Mouse (Mus musculus) MEL (cell line): ENCODE measurements around the gene Npm3. TPM values are rescaled to one million over a fixed set of nuclear protein-coding genes. Genes with fewer than 3 reads are reported as not detected.
A peak's percentile ranks its signal among the peaks of the same experiment; 100 is the strongest.

ENCODE experiments used
- DNase-seq: peaks from one replicate; pipeline ENCODE4 v3.0.0; 2011; ENCODE audit warnings: low read depth, low spot score
- H3K27ac ChIP-seq: 2 replicates; pipeline ENCODE4 v1.5.1; 2012; ENCODE audit warnings: low read depth, mild to moderate bottlenecking, control low read depth, low read length, moderate library complexity; ENCODE audit not compliant: control insufficient read depth
- H3K27me3 ChIP-seq, 2 experiments: fragments of 150-350 bp in 1 of 2; sonication (generic) in 1 of 2; 2 replicates each; pipeline ENCODE4 v1.6.1; 2012; ENCODE audit warnings: low read length in 2 of 2, mild to moderate bottlenecking in 2 of 2, improper control_type of control experiment in 1 of 2, moderate library complexity in 1 of 2; ENCODE audit not compliant: insufficient read depth in 2 of 2, control insufficient read depth in 1 of 2
- H3K36me3 ChIP-seq, 2 experiments: 2 replicates each; pipeline ENCODE4 v1.6.1; 2012 to 2014; ENCODE audit warnings: low read length in 2 of 2, improper control_type of control experiment in 1 of 2, inconsistent platforms in 1 of 2, mild to moderate bottlenecking in 1 of 2; ENCODE audit not compliant: insufficient read depth in 2 of 2, control insufficient read depth in 1 of 2
- H3K4me1 ChIP-seq, 2 experiments: fragments of 150-350 bp in 1 of 2; sonication (generic) in 1 of 2; 2 replicates each; pipeline ENCODE4 v1.6.1; 2012; ENCODE audit warnings: low read length in 2 of 2, improper control_type of control experiment in 1 of 2, mild to moderate bottlenecking in 1 of 2; ENCODE audit not compliant: insufficient read depth in 2 of 2, control insufficient read depth in 1 of 2
- H3K4me3 ChIP-seq, 2 experiments: fragments of 150-350 bp in 1 of 2; sonication (generic) in 1 of 2; 2 replicates each; pipeline ENCODE4 v1.5.1; 2012; ENCODE audit warnings: low read depth in 2 of 2, low read length in 2 of 2, mild to moderate bottlenecking in 2 of 2, moderate library complexity in 2 of 2, control low read depth in 1 of 2, improper control_type of control experiment in 1 of 2; ENCODE audit not compliant: control insufficient read depth in 1 of 2, insufficient read depth in 1 of 2
- H3K79me2 ChIP-seq: 2 replicates; pipeline ENCODE4 v1.6.1; 2012; ENCODE audit warnings: mild to moderate bottlenecking, low read length, moderate library complexity; ENCODE audit not compliant: control insufficient read depth, poor library complexity, insufficient read depth
- H3K9ac ChIP-seq: 2 replicates; pipeline ENCODE4 v1.6.1; 2012; ENCODE audit warnings: low read depth, mild to moderate bottlenecking, control low read depth, low read length, moderate library complexity; ENCODE audit not compliant: control insufficient read depth, poor library complexity, severe bottlenecking
- H3K9me3 ChIP-seq: fragments of 150-350 bp; sonication (generic); replicated peaks from 2 replicates; pipeline ENCODE4 v1.6.1; 2012; ENCODE audit warnings: mild to moderate bottlenecking, low read length, improper control_type of control experiment, moderate library complexity; ENCODE audit not compliant: insufficient read depth
- BHLHE40 ChIP-seq: IDR thresholded peaks from 2 replicates; pipeline ENCODE4 v1.6.1; 2012; ENCODE audit warnings: low read depth, mild to moderate bottlenecking, inconsistent platforms, low read length, improper control_type of control experiment, borderline replicate concordance
- CHD1 ChIP-seq: IDR thresholded peaks from 2 replicates; pipeline ENCODE4 v1.6.1; 2012; ENCODE audit warnings: low read depth, mild to moderate bottlenecking, inconsistent platforms, low read length, improper control_type of control experiment
- CHD2 ChIP-seq: IDR thresholded peaks from 2 replicates; pipeline ENCODE4 v1.6.1; 2011; ENCODE audit warnings: low read length, improper control_type of control experiment
- CTCF ChIP-seq, 3 experiments: IDR thresholded peaks in 2 of 3; conservative IDR thresholded peaks in 1 of 3; 2 replicates each; pipeline ENCODE4 v1.5.1; 2011 to 2012; ENCODE audit warnings: low read length in 3 of 3, low read depth in 2 of 3, mild to moderate bottlenecking in 2 of 3, improper control_type of control experiment in 1 of 3, inconsistent platforms in 1 of 3, mixed read lengths in 1 of 3, moderate library complexity in 1 of 3; ENCODE audit not compliant: control insufficient read depth in 1 of 3, insufficient read depth in 1 of 3, poor library complexity in 1 of 3, severe bottlenecking in 1 of 3
- E2F4 ChIP-seq: IDR thresholded peaks from 2 replicates; pipeline ENCODE4 v1.6.1; 2011; ENCODE audit warnings: low read depth, low read length, improper control_type of control experiment, borderline replicate concordance
- EP300 ChIP-seq, 2 experiments: IDR thresholded peaks; 2 replicates each; pipeline ENCODE4 v1.6.1; 2011; ENCODE audit warnings: improper control_type of control experiment in 2 of 2, low read length in 2 of 2, low read depth in 1 of 2, mild to moderate bottlenecking in 1 of 2
- ETS1 ChIP-seq: IDR thresholded peaks from 2 replicates; pipeline ENCODE4 v1.6.1; 2012; ENCODE audit warnings: low read depth, mild to moderate bottlenecking, inconsistent platforms, low read length, improper control_type of control experiment, moderate library complexity
- GABPA ChIP-seq: IDR thresholded peaks from 2 replicates; pipeline ENCODE4 v1.6.1; 2012; ENCODE audit warnings: low read depth, mild to moderate bottlenecking, inconsistent platforms, low read length, improper control_type of control experiment, moderate library complexity
- GATA1 ChIP-seq: IDR thresholded peaks from 2 replicates; pipeline ENCODE4 v1.6.1; 2011; ENCODE audit warnings: low read depth, low read length, improper control_type of control experiment
- HCFC1 ChIP-seq: IDR thresholded peaks from 2 replicates; pipeline ENCODE4 v1.6.1; 2012; ENCODE audit warnings: low read depth, mild to moderate bottlenecking, inconsistent platforms, low read length, improper control_type of control experiment, moderate library complexity
- KAT2A ChIP-seq: conservative IDR thresholded peaks from 2 replicates; pipeline ENCODE4 v1.6.1; 2012; ENCODE audit warnings: low read depth, low read length, improper control_type of control experiment, inconsistent platforms
- MAFK ChIP-seq: IDR thresholded peaks from 2 replicates; pipeline ENCODE4 v1.6.1; 2011; ENCODE audit warnings: low read depth, mild to moderate bottlenecking, low read length, improper control_type of control experiment, borderline replicate concordance
- MAX ChIP-seq: IDR thresholded peaks from 2 replicates; pipeline ENCODE4 v1.6.1; 2011; ENCODE audit warnings: low read length, improper control_type of control experiment
- MAZ ChIP-seq: IDR thresholded peaks from 2 replicates; pipeline ENCODE4 v1.6.1; 2012; ENCODE audit warnings: low read depth, mild to moderate bottlenecking, inconsistent platforms, low read length, improper control_type of control experiment
- MEF2A ChIP-seq: IDR thresholded peaks from 2 replicates; pipeline ENCODE4 v1.6.1; 2014; ENCODE audit warnings: low read depth, mild to moderate bottlenecking, inconsistent platforms, low read length, improper control_type of control experiment; ENCODE audit not compliant: poor library complexity, insufficient replicate concordance, severe bottlenecking; ENCODE audit errors: extremely low read depth
- MYB ChIP-seq: IDR thresholded peaks from 2 replicates; pipeline ENCODE4 v1.6.1; 2011; ENCODE audit warnings: mild to moderate bottlenecking, low read depth, low read length, improper control_type of control experiment
- MYC ChIP-seq: IDR thresholded peaks from 2 replicates; pipeline ENCODE4 v1.6.1; 2011; ENCODE audit warnings: low read depth, mild to moderate bottlenecking, low read length, improper control_type of control experiment, moderate library complexity
- NELFE ChIP-seq: IDR thresholded peaks from 2 replicates; pipeline ENCODE4 v1.6.1; 2011; ENCODE audit warnings: low read depth, low read length, improper control_type of control experiment
- NRF1 ChIP-seq: IDR thresholded peaks from 2 replicates; pipeline ENCODE4 v1.6.1; 2014; ENCODE audit warnings: low read depth, mild to moderate bottlenecking, inconsistent platforms, low read length, improper control_type of control experiment, moderate library complexity; ENCODE audit not compliant: poor library complexity, insufficient read depth, severe bottlenecking
- POLR2A ChIP-seq, 2 experiments: IDR thresholded peaks; 2 replicates each; pipeline ENCODE4 v1.6.1; 2011 to 2012; ENCODE audit warnings: low read length in 2 of 2, mild to moderate bottlenecking in 2 of 2, control low read depth in 1 of 2, improper control_type of control experiment in 1 of 2, low read depth in 1 of 2, moderate library complexity in 1 of 2; ENCODE audit not compliant: control insufficient read depth in 1 of 2, insufficient read depth in 1 of 2, poor library complexity in 1 of 2
- POLR2AphosphoS2 ChIP-seq: IDR thresholded peaks from 2 replicates; pipeline ENCODE4 v1.6.1; 2011; ENCODE audit warnings: low read length, improper control_type of control experiment
- POLR2AphosphoS5 ChIP-seq: IDR thresholded peaks from 2 replicates; pipeline ENCODE4 v1.6.1; 2012; ENCODE audit warnings: low read depth, borderline replicate concordance, mild to moderate bottlenecking, inconsistent platforms, low read length, moderate library complexity, mixed read lengths
- RAD21 ChIP-seq: IDR thresholded peaks from 2 replicates; pipeline ENCODE4 v1.6.1; 2011; ENCODE audit warnings: mild to moderate bottlenecking, low read depth, low read length, improper control_type of control experiment
- SIN3A ChIP-seq: IDR thresholded peaks from 2 replicates; pipeline ENCODE4 v1.6.1; 2012; ENCODE audit warnings: low read length, improper control_type of control experiment, inconsistent platforms
- SMC3 ChIP-seq: IDR thresholded peaks from 2 replicates; pipeline ENCODE4 v1.6.1; 2011; ENCODE audit warnings: low read depth, low read length, improper control_type of control experiment
- TAL1 ChIP-seq: IDR thresholded peaks from 2 replicates; pipeline ENCODE4 v1.6.1; 2012; ENCODE audit warnings: mild to moderate bottlenecking, inconsistent platforms, low read length, moderate library complexity, mixed read lengths
- TBP ChIP-seq: IDR thresholded peaks from 2 replicates; pipeline ENCODE4 v1.8.0; 2011; ENCODE audit warnings: low read depth, low read length, improper control_type of control experiment
- TCF12 ChIP-seq: IDR thresholded peaks from 2 replicates; pipeline ENCODE4 v1.6.1; 2014; ENCODE audit warnings: low read depth, mild to moderate bottlenecking, inconsistent platforms, low read length, improper control_type of control experiment, moderate library complexity
- USF1 ChIP-seq: IDR thresholded peaks from 2 replicates; pipeline ENCODE4 v1.6.1; 2014; ENCODE audit warnings: low read depth, mild to moderate bottlenecking, inconsistent platforms, low read length, improper control_type of control experiment, moderate library complexity
- USF2 ChIP-seq, 2 experiments: IDR thresholded peaks; 2 replicates each; pipeline ENCODE4 v1.6.1; 2011 to 2012; ENCODE audit warnings: improper control_type of control experiment in 2 of 2, low read length in 2 of 2, borderline replicate concordance in 1 of 2, inconsistent platforms in 1 of 2, low read depth in 1 of 2, mild to moderate bottlenecking in 1 of 2; ENCODE audit not compliant: insufficient read depth in 1 of 2
- ZC3H11A ChIP-seq: IDR thresholded peaks from 2 replicates; pipeline ENCODE4 v1.6.1; 2012; ENCODE audit warnings: low read depth, mild to moderate bottlenecking, inconsistent platforms, low read length, improper control_type of control experiment
- ZKSCAN1 ChIP-seq: IDR thresholded peaks from 2 replicates; pipeline ENCODE4 v1.6.1; 2012; ENCODE audit warnings: low read depth, mild to moderate bottlenecking, inconsistent platforms, low read length, improper control_type of control experiment, moderate library complexity
- ZMIZ1 ChIP-seq: IDR thresholded peaks from 2 replicates; pipeline ENCODE4 v1.6.1; 2012; ENCODE audit warnings: low read depth, mild to moderate bottlenecking, inconsistent platforms, low read length, improper control_type of control experiment, moderate library complexity
- ZNF384 ChIP-seq: IDR thresholded peaks from 2 replicates; pipeline ENCODE4 v1.6.1; 2012; ENCODE audit warnings: low read depth, mild to moderate bottlenecking, inconsistent platforms, low read length, improper control_type of control experiment
- polyA plus RNA-seq, 2 experiments: library from polyadenylated mRNA; stranded (reverse) in 1 of 2; unstranded in 1 of 2; fragments of >175 nt in 1 of 2; fragments of >200 nt in 1 of 2; gene quantifications; 2 replicates each; pipeline versions ENCODE4 v1.2.1 to v1.2.4; 2012; ENCODE audit warnings: low replicate concordance in 2 of 2, low read depth in 1 of 2; ENCODE audit not compliant: insufficient read length in 2 of 2, insufficient read depth in 1 of 2, missing spikeins in 1 of 2
- total RNA-seq: library from RNA; depleted of rRNA; stranded (reverse); fragments of 300-350 nt; gene quantifications from 2 replicates; pipeline ENCODE4 v1.2.3, GENCODE M21; 2012

The Npm3 gene
- total and polyA plus RNA-seq, 3 experiments: 426 to 602 TPM; not detected in 1

GRCm38 (mm10) chr19:45747028-45747867 is 2.1 kb downstream of the Npm3 start:
- Histone ChIP-seq H3K27me3 (no peaks in the 10 kb centered on the region), H3K4me3 (no peak overlapping the region), H3K9me3 (no peaks in the 10 kb centered on the region), H3K4me1 (peaks cover 0 to 8% of the 10 kb centered on the region in 2 experiments; a peak in 2 of 4 replicates), H3K79me2 (peaks cover 17% of the 10 kb centered on the region), H3K27ac (no peak overlapping the region), H3K36me3 (peaks cover 9 to 11% of the 10 kb centered on the region in 2 experiments; a peak in 3 of 4 replicates), H3K9ac (0 out of 2 replicates have a peak overlapping the region, but pooled peaks have one; percentile 11)
- peak; percentile 96 for DNase-seq
- peak; percentile 29; the same call in 1 of the 2 replicates for TF ChIP-seq KAT2A
- 0 out of 2 replicates have a peak, but pooled peaks have one; percentile 24 for TF ChIP-seq MYC
- no peak for TF ChIP-seq NRF1
- 0 out of 2 replicates have a peak, but pooled peaks have one; percentile 41 for TF ChIP-seq MAZ
- no peak for TF ChIP-seq MYB
- TF ChIP-seq ETS1: no peak
- no peak for TF ChIP-seq USF1
- no peak for TF ChIP-seq GATA1
- peak; percentile 74 for TF ChIP-seq SIN3A
- no peak for TF ChIP-seq POLR2AphosphoS5
- TF ChIP-seq E2F4: no peak; the same call in 1 of the 2 replicates
- TF ChIP-seq TCF12: 0 out of 2 replicates have a peak, but pooled peaks have one; percentile 5
- 0 out of 2 replicates have a peak, but pooled peaks have one; percentile 25 for TF ChIP-seq ZNF384
- TF ChIP-seq POLR2A (IDR thresholded peaks at IDR 0.05; ENCODE audit: control insufficient read depth in 1 of 2, insufficient read depth in 1 of 2, low read depth in 1 of 2, low read length in 2 of 2, poor library complexity in 1 of 2): peak in 1 of 2 experiments; percentile 46; a peak in 2 of 4 replicates
- peak; percentile 89 for TF ChIP-seq SMC3
- TF ChIP-seq MEF2A: no peak
- TF ChIP-seq CHD1: no peak
- peak; percentile 79 for TF ChIP-seq RAD21
- peak; percentile 88 to 97 (median 91) for TF ChIP-seq CTCF (IDR thresholded peaks at IDR 0.05 in 2 of 3, conservative IDR thresholded peaks at IDR 0.05 in 1 of 3; ENCODE audit: control insufficient read depth in 1 of 3, insufficient read depth in 1 of 3, low read depth in 2 of 3, low read length in 3 of 3, poor library complexity in 1 of 3, severe bottlenecking in 1 of 3)
- TF ChIP-seq ZC3H11A: peak; percentile 80; the same call in 1 of the 2 replicates
- TF ChIP-seq MAFK: no peak
- TF ChIP-seq HCFC1: 0 out of 2 replicates have a peak, but pooled peaks have one; percentile 44
- 0 out of 4 replicates have a peak, but pooled peaks of 1 of the 2 experiments have one; percentile 5 for TF ChIP-seq USF2 (IDR thresholded peaks at IDR 0.05; ENCODE audit: borderline replicate concordance in 1 of 2, insufficient read depth in 1 of 2, low read depth in 1 of 2, low read length in 2 of 2)
- 0 out of 2 replicates have a peak, but pooled peaks have one; percentile 47 for TF ChIP-seq ZMIZ1
- no peak for TF ChIP-seq EP300 (IDR thresholded peaks at IDR 0.05; ENCODE audit: low read depth in 1 of 2, low read length in 2 of 2)
- TF ChIP-seq NELFE: peak; percentile 22; the same call in 1 of the 2 replicates
- TF ChIP-seq MAX: peak; percentile 46; the same call in 1 of the 2 replicates
- TF ChIP-seq ZKSCAN1: no peak
- TF ChIP-seq TAL1: no peak
- no peak for TF ChIP-seq CHD2
- 0 out of 2 replicates have a peak, but pooled peaks have one; percentile 12 for TF ChIP-seq BHLHE40
- no peak for TF ChIP-seq GABPA
- peak; percentile 37; the same call in 1 of the 2 replicates for TF ChIP-seq TBP
- 0 out of 2 replicates have a peak, but pooled peaks have one; percentile 78 for TF ChIP-seq POLR2AphosphoS2
